Mouse (Mus musculus): Measurements from ENCODE around the gene Kcns1. TPM values are rescaled to one million over a fixed set of nuclear protein-coding genes. Genes with fewer than 3 reads are reported as not detected.

The Kcns1 gene
- total RNA-seq, 2 experiments from 2014 or later, result 1.4 to 1.5 TPM

GRCm38 (mm10) chr2:164174649-164175395 is 3.9 kb upstream of the Kcns1 start:
- no peak for DNase-seq (ENCODE audit: low spot score)

DNA sequence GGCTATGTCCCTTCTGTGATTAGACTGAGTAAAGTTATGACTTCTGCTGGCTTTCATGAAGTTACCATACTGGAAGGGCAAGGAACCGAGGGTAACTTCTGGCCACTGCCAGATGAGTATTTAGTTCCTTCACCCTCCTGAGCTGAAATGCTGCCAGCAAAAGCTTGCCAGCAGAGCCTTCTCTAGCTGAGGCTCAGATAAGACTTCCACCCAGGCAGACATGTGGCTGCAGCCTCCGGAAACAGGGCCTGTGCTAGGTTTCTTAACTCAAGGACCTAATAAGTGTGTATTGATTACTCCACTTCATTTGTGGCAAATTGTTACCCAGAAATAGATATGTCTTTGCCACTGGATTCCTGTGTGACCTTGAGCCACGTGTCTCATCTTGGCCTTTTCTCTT is 2.5 kb upstream of the Kcns1 start:
- peak; percentile 57 for DNase-seq (ENCODE audit: low spot score)

DNA sequence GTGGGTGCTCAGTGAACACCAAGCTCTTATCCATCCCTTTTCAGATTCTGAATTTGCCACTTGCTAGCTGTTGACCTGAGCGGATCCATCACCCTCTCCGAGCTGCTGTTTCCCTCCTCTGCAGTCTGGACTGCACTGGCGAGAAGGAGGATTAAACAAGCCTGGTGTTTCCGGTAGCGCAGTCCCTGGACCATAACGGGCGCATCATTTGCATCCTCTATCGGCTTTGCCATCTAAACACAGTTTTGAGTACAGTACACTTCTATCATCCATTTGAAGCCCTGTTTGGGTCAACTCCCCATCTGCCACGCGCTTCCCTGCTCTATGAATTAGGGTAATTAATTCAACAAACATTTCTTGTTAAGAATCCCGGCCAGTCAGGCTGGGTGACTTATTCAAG is 587 bp downstream of the Kcns1 start:
- no peak for DNase-seq (ENCODE audit: low spot score)

DNA sequence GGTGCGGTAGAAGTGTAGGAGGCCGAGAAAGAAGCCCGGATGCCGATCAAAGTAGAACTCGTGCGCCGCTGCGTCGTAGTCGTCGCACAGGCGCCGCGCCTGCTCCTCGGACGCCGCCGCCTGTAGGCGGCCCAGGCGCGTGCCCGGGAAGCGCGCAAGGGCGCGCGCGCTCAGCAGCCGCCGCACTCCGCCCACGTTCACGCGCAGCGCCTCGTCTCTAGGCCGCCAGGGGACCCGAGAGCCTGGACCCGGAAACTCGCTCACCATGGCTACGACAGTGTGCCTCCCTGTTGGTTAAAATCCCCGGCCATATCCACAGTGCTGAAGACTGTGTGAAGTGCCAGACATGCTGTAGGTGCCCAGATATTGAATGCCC is 2.4 kb downstream of the Kcns1 start:
- DNase-seq (ENCODE audit: low spot score), result no peak

DNA sequence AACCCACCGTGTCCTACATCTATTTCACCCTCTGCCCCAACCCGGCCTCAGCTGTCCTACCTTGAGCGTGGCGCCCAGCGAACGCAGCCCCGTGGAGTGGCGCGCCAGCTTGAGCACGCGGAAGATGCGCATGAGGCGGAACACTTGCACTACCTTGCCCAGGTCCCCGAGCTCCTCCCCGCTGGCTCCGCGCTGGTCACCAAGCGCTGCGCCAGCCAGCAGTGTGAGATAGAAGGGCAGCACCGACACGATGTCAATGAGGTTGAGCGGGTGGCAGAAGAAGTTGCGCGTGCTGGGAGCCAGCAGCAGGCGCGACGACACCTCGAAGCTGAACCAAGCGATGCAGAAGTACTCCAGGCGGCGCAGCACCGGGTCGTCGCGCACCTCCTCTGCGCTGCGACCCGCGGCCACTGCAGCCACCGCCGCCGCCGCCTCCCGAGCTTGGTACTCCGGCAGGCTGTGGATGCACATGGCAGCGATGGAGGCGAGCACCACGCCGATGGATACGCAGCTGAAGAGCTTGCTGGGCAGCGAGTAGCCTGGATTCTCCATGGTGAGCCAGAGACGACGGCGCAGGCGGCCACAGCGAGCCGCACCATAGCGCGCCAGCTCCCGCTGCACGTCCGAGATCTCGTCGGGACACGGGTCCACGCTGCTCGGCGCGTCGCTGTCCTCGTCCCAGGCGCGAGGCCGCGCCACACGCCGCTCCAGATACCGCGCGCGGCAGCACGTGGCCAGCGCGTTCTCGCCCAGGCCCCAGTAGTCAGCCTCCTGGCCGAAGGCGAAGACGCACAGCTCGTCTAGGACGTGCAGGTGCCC is 3.0 kb downstream of the Kcns1 start:
- no peak for DNase-seq (ENCODE audit: low spot score)

DNA sequence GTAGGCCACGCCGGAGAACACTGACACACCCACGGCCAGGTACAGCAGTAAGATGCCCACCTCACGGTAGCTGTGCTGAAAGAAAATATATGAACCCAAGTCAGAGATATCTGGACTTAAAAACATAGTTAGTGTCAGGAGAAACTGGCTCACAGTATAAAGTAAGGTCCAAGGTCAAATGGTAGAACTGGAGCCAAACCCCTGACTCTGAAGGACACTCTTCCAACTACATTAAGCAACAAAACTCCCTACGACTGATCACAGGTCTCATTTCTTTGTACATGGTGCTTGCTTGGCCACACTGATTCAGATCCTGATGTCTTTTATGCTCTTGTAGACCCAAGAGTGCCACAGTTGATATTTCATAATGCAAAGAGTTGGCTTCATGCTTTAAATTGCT is 6.0 kb downstream of the Kcns1 start:
- no peak for DNase-seq (ENCODE audit: low spot score)

GRCm38 (mm10) chr2:164161515-164162055 is 9.3 kb downstream of the Kcns1 start:
- no peak for DNase-seq (ENCODE audit: low spot score)

- peak; percentile 28 for DNase-seq (ENCODE audit: low spot score)
Observed at GRCm38 (mm10) chr2:164158838-164159237, 12.1 kb downstream of the Kcns1 start.

GRCm38 (mm10) chr2:164156158-164156557 is 14.8 kb downstream of the Kcns1 start:
- DNase-seq (ENCODE audit: low spot score), result no peak

GRCm38 (mm10) chr2:164154007-164154406 is 16.9 kb downstream of the Kcns1 start:
- DNase-seq (ENCODE audit: low spot score), result no peak

DNA sequence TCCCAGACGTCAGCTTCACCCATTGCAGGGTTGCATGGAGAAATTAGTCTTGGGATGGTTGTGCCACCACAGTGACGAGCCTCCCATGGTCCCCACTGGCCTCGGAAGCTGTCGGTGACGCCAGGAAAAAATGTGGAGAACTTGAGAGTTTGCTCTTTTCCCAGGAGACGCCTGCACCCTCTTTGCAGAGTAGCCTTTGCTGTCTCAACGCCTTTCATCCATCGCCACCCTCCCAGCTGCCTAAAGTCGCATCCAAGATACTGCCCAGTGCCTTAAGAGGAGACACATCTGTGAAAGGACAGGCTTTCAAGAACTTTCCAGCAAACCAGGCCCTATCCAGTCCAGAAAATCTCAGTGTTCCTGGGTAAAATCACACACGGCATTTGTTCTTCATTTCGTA is 18.6 kb downstream of the Kcns1 start:
- no peak for DNase-seq (ENCODE audit: low spot score)

GRCm38 (mm10) chr2:164150086-164150760 is 20.7 kb downstream of the Kcns1 start:
- DNase-seq (ENCODE audit: low spot score), result no peak

DNA sequence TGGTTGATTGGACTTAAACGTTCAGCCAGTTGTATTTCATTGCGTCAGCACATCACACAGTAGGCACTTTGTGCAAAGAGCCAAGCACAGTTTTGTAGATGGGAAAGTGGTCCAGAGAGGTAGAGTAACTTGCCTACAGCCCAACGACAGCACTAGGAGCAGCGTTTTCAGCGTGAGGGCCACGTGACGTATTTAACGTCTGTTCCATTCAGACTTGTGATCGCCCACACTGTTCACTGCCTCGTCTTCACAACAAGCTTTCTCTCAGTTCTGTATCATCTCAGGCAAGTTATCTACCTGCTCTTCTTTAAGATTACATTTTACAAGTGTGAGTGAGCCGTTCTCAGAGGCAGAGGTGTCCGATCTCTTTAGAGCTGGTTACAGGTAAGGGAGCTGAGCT is 24.4 kb downstream of the Kcns1 start:
- DNase-seq (ENCODE audit: low spot score), result no peak

GRCm38 (mm10) chr2:164144541-164144940 is 26.4 kb downstream of the Kcns1 start:
- DNase-seq (ENCODE audit: low spot score), result no peak

DNA sequence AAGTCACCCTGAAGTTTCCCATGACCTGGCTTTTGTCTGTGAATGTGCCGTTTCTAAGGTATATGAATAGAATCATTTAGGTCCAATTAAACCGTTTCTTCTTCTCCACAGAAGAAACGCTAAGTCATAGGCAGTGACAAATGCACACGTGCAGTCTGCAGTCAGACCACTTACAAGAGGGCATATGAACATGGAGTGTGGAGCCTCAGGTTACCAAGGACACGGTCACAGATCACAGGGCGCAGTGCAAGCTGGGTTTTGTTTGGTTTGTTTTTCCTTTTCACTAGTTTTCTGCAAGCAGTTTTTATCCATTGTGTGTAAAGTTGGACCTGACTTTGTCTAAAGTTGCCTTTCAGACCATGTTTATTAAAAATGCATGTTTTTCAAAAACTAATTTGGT is 26.9 kb downstream of the Kcns1 start:
- DNase-seq (ENCODE audit: low spot score), result no peak

- peak; percentile 24 for DNase-seq (ENCODE audit: low spot score)
Observed at GRCm38 (mm10) chr2:164142021-164142420, 28.9 kb downstream of the Kcns1 start.

DNA sequence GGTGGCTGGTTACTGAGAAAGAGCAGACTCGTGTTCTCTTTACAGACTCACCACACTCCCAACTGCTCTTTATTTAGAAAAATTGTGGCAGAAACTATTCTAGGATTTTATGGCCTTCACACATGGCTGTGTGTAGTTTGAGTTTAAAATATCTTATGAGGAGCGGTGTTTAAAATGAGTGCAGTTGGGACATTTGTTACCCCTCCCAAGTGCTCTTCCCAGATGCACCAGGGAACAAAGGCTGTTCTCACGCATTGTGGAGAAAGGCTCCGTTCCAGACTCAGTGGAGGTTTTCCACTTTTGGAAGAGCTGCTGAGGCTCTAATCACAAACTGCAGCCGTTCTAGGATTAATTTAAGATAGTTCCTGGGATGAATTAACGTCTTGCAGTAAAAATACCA is 33.2 kb downstream of the Kcns1 start:
- DNase-seq (ENCODE audit: low spot score), result no peak

- no peak for DNase-seq (ENCODE audit: low spot score)
Observed at GRCm38 (mm10) chr2:164136393-164136792, 34.5 kb downstream of the Kcns1 start.

GRCm38 (mm10) chr2:164135367-164135766 is 35.5 kb downstream of the Kcns1 start:
- DNase-seq (ENCODE audit: low spot score), result no peak

GRCm38 (mm10) chr2:164134563-164134962 is 36.4 kb downstream of the Kcns1 start:
- no peak for DNase-seq (ENCODE audit: low spot score)

DNA sequence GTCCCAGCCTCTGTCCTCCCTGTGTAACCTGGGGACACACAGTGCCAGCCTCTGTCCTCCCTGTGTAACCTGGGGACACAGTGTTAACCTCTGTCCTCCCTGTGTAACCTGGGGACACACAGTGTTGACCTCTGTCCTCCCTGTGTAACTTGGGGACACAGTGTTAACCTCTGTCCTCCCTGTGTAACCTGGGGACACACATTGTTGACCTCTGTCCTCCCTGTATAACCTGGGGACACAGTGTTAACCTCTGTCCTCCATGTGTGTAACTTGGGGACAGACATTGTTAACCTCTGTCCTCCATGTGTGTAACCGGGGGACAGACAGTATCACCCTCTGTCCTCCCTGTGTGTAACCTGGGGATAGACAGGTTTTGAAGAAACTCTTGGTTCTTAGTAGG is 39.3 kb downstream of the Kcns1 start:
- no peak for DNase-seq (ENCODE audit: low spot score)
